Mouse (Mus musculus) testis, adult 2 months (tissue): ENCODE measurements around the gene Gm35315.

Experiments
- CTCF ChIP-seq: fragments of 200-500 bp; IDR thresholded peaks from 2 replicates; pipeline ENCODE4 v1.5.1; 2012; ENCODE audit warnings: low read depth, mild to moderate bottlenecking, inconsistent platforms, low read length, moderate library complexity; ENCODE audit not compliant: control insufficient read depth, insufficient read depth, insufficient replicate concordance
- POLR2A ChIP-seq: fragments of 200-500 bp; IDR thresholded peaks from 2 replicates; pipeline ENCODE4 v1.6.1; 2012; ENCODE audit warnings: low read depth, mild to moderate bottlenecking, inconsistent platforms, low read length, moderate library complexity; ENCODE audit not compliant: control insufficient read depth

- TF ChIP-seq CTCF: no peak
- no peak for TF ChIP-seq POLR2A
Observed at GRCm38 (mm10) chr5:110143007-110143406, 48.8 kb upstream of the Gm35315 start.
